Comparison of ENCODE assay signal across 18 mouse cellular contexts in genomic region chr5:31610376-31611086, GRCm38 (mm10). TPM values are rescaled to one million over a fixed set of nuclear protein-coding genes. Genes with fewer than 3 reads are reported as not detected.
DNase-seq lines count a peak whose midpoint lies in the region; ATAC-seq and TF ChIP-seq lines count a peak whose summit lies in the region.
"Had no signal": no experiment of that assay in that cellular context is flagged by ENCODE, and none has a peak within 500 bp of the region (broad histone marks: within the 10 kb centered on the region; RNA-seq: fewer than 3 reads in every experiment).

No protein-coding gene starts in this region.

- TF ChIP-seq POLR2A in ES-Bruce4 (IDR thresholded peaks at IDR 0.05; ENCODE audit: insufficient read depth, low read length) (no peak), myocyte (IDR thresholded peaks at IDR 0.05; ENCODE audit: insufficient read length, low read depth) (peak; percentile 48)

- TF ChIP-seq CTCF in ES-Bruce4 (IDR thresholded peaks at IDR 0.05; ENCODE audit: low read depth, low read length), result no peak

- no peaks in the 10 kb centered on the region for H3K27me3 ChIP-seq in kidney, embryonic 15.5 days
- H3K27me3 ChIP-seq in ES-Bruce4 (ENCODE audit: control insufficient read depth, insufficient read depth, low read length, poor library complexity, severe bottlenecking) (no peaks in the 10 kb centered on the region), myocyte (ENCODE audit: control insufficient read depth, insufficient read depth, insufficient read length) (no peaks in the 10 kb centered on the region)
- no peaks in the 10 kb centered on the region for H3K27me3 ChIP-seq in forebrain, embryonic 12.5 days
- H3K27me3 ChIP-seq: hindbrain, embryonic 15.5 days; liver, embryonic 12.5 days had no signal

- no peak for DNase-seq in kidney, postnatal 25 days
- DNase-seq in R1 (ENCODE audit: low read depth, low spot score), result peak; percentile 92
- no peak for DNase-seq in c-Kit-positive CD71-positive TER-119-positive erythroid progenitor cells, embryonic 14.5 days (ENCODE audit: low spot score)
- DNase-seq: adrenal gland, postnatal 10 days; cerebellum, adult 18-20 months; forebrain, postnatal 0 days; gastrocnemius, adult 2 months; heart, postnatal 14 days; kidney, adult 18-20 months had no signal

- peak overlapping the region; percentile 67 for H3K27ac ChIP-seq in kidney, embryonic 15.5 days
- H3K27ac ChIP-seq in ES-Bruce4 (ENCODE audit: insufficient read depth, low read length), result 0 out of 2 replicates have a peak overlapping the region, but pooled peaks have one; percentile 3
- no peak overlapping the region for H3K27ac ChIP-seq in forebrain, embryonic 12.5 days
- H3K27ac ChIP-seq: gastrocnemius, adult 2 months; hindbrain, embryonic 15.5 days; layer of hippocampus, adult 2 months; limb, embryonic 10.5 days; liver, embryonic 12.5 days had no signal

- ATAC-seq in kidney, embryonic 15.5 days (replicated peaks; ENCODE audit: low FRiP score), result peak; percentile 78
- no peak for ATAC-seq in forebrain, embryonic 12.5 days (ENCODE audit: low FRiP score)
- ATAC-seq: forebrain, postnatal 0 days; liver, embryonic 12.5 days had no signal

- peaks cover 16% of the 10 kb centered on the region for H3K79me2 ChIP-seq in myocyte (ENCODE audit: control insufficient read depth, insufficient read depth)

- WGBS in kidney, embryonic 15.5 days, result 33% methylated on average over 13 of the region's 13 CpGs
- 87% methylated on average over 13 of the region's 13 CpGs for WGBS in forebrain, embryonic 12.5 days

- peaks cover 2% of the 10 kb centered on the region; the same call in 1 of the 2 replicates for H3K36me3 ChIP-seq in kidney, embryonic 15.5 days
- H3K36me3 ChIP-seq in ES-Bruce4 (ENCODE audit: control insufficient read depth, insufficient read depth, low read length, poor library complexity, severe bottlenecking) (peaks cover under 1% of the 10 kb centered on the region; the same call in 1 of the 2 replicates), myocyte (ENCODE audit: control insufficient read depth, insufficient read depth) (peaks cover 3% of the 10 kb centered on the region)
- no peaks in the 10 kb centered on the region for H3K36me3 ChIP-seq in forebrain, embryonic 12.5 days (replicated peaks)
- H3K36me3 ChIP-seq: hindbrain, embryonic 15.5 days had no signal

- no peak overlapping the region for H3K4me3 ChIP-seq in kidney, embryonic 15.5 days (replicated peaks)
- H3K4me3 ChIP-seq in ES-Bruce4 (ENCODE audit: low read depth, low read length) (0 out of 2 replicates have a peak overlapping the region, but pooled peaks have one; percentile 6), myocyte (peak overlapping the region; percentile 17)
- no peak overlapping the region for H3K4me3 ChIP-seq in forebrain, embryonic 12.5 days (replicated peaks)
- H3K4me3 ChIP-seq: gastrocnemius, adult 2 months; hindbrain, embryonic 15.5 days; layer of hippocampus, adult 2 months; limb, embryonic 10.5 days; liver, embryonic 12.5 days had no signal

- no peak overlapping the region for H3K4me2 ChIP-seq in kidney, embryonic 15.5 days
- H3K4me2 ChIP-seq in myocyte (ENCODE audit: low read depth), result peak overlapping the region; percentile 54
- no peak overlapping the region for H3K4me2 ChIP-seq in forebrain, embryonic 12.5 days
- H3K4me2 ChIP-seq: hindbrain, embryonic 15.5 days; liver, embryonic 12.5 days; midbrain, embryonic 11.5 days had no signal

- H3K4me1 ChIP-seq in kidney, embryonic 15.5 days, result peaks cover 16% of the 10 kb centered on the region
- peaks cover 2% of the 10 kb centered on the region for H3K4me1 ChIP-seq in ES-Bruce4 (ENCODE audit: control insufficient read depth, insufficient read depth, low read length)
- peaks cover 12% of the 10 kb centered on the region for H3K4me1 ChIP-seq in forebrain, embryonic 12.5 days

- no peaks in the 10 kb centered on the region for H3K9me3 ChIP-seq in kidney, embryonic 15.5 days (replicated peaks)
- no peaks in the 10 kb centered on the region for H3K9me3 ChIP-seq in ES-Bruce4 (replicated peaks; ENCODE audit: control insufficient read depth, insufficient read depth, low read length, poor library complexity, severe bottlenecking)
- no peaks in the 10 kb centered on the region for H3K9me3 ChIP-seq in forebrain, embryonic 12.5 days
- H3K9me3 ChIP-seq: hindbrain, embryonic 15.5 days; limb, embryonic 10.5 days; liver, embryonic 12.5 days had no signal

- no peak overlapping the region for H3ac ChIP-seq in myocyte (ENCODE audit: control insufficient read depth, insufficient read length)

- TF ChIP-seq EP300 in ES-Bruce4 (IDR thresholded peaks at IDR 0.05; ENCODE audit: insufficient read depth, low read depth, low read length), result no peak

- H3K9ac ChIP-seq in kidney, embryonic 15.5 days, result no peak overlapping the region
- no peak overlapping the region for H3K9ac ChIP-seq in ES-Bruce4 (ENCODE audit: low read depth, poor library complexity, severe bottlenecking)
- no peak overlapping the region for H3K9ac ChIP-seq in forebrain, embryonic 12.5 days
- H3K9ac ChIP-seq: forebrain, postnatal 0 days; hindbrain, embryonic 15.5 days; liver, embryonic 12.5 days had no signal

TF ChIP-seq in myocyte, 11 proteins besides CTCF, POLR2A, EP300 and RAD21:
- TF ChIP-seq MYOD1 (IDR thresholded peaks at IDR 0.05; ENCODE audit: control insufficient read depth in 1 of 3, insufficient read length in 2 of 3, low read depth in 2 of 3) (peak; percentile 41 to 99 (median 92)), E2F4 (IDR thresholded peaks at IDR 0.05; ENCODE audit: insufficient read depth) (no peak), USF1 (IDR thresholded peaks at IDR 0.05; ENCODE audit: low read depth) (no peak), TCF3 (IDR thresholded peaks at IDR 0.05; ENCODE audit: insufficient read length, low read depth) (peak; percentile 88), MYOG (IDR thresholded peaks at IDR 0.05; ENCODE audit: control insufficient read depth in 1 of 3, insufficient read depth in 1 of 3, insufficient read length in 2 of 3, low read depth in 2 of 3) (peak; percentile 74 to 99 (median 92)), TCF12 (IDR thresholded peaks at IDR 0.05; ENCODE audit: insufficient read depth, poor library complexity, severe bottlenecking) (peak; percentile 67), MAX (IDR thresholded peaks at IDR 0.05; ENCODE audit: low read depth) (no peak)

RNA-seq across cellular contexts. Expression of gene Mrpl33, which starts 13.8 kb away (rescaled TPM):
- 272 and 284 TPM in 2 replicates for polyA plus RNA-seq in kidney, embryonic 15.5 days (2015; fragmentation: Nextera tagmentation; extraction: Ambion mirVana)
- polyA plus RNA-seq in ES-Bruce4 (2011; ENCODE audit: insufficient read depth, insufficient read length, low read depth, missing spikeins) (161 and 173 TPM in 2 replicates), myocyte (2012; fragmentation: generic; extraction: Trizol) (241 TPM)
- polyA plus RNA-seq in forebrain, embryonic 12.5 days (2016; fragmentation: Nextera tagmentation; extraction: Ambion mirVana), result 217 and 231 TPM in 2 replicates

Comparison
In these comparisons a context has a peak if more than half of its experiments do, and no peak if none do; other contexts are left out.
1. H3K4me3 ChIP-seq: peak in ES-Bruce4 (single experiment) and myocyte (single experiment); none in kidney, embryonic 15.5 days (single experiment) and forebrain, embryonic 12.5 days (single experiment).